Mouse (Mus musculus) layer of hippocampus, postnatal 14 days (tissue): Measurements from ENCODE around the gene Rnf38. TPM values are rescaled to one million over a fixed set of nuclear protein-coding genes. Genes with fewer than 3 reads are reported as not detected.
A peak's percentile ranks its signal among the peaks of the same experiment; 100 is the strongest.

Source experiments
- DNase-seq, 2 experiments: peaks; one replicate each; pipeline ENCODE4 v3.0.0; 2021 to 2022; ENCODE audit warnings: low spot score in 2 of 2, mixed read lengths in 1 of 2
- total RNA-seq, 2 experiments: library from RNA; stranded (reverse); gene quantifications; 2 replicates each; pipeline ENCODE4 v1.2.3; 2021

Rnf38 gene
- total RNA-seq, 2 experiments from 2014 or later, result 58.5 to 63.4 TPM

GRCm38 (mm10) chr4:44225128-44225527 lies 8.5 kb downstream of the Rnf38 start:
- no peak for DNase-seq

- DNase-seq, result no peak
These were observed 9.4 kb downstream of the Rnf38 start for GRCm38 (mm10) chr4:44224141-44224540.

- no peak for DNase-seq
These were observed 10.1 kb downstream of the Rnf38 start for GRCm38 (mm10) chr4:44223444-44223843.

GRCm38 (mm10) chr4:44216797-44217442 lies 16.7 kb downstream of the Rnf38 start:
- DNase-seq, result no peak

GRCm38 (mm10) chr4:44199968-44200367 lies 33.6 kb downstream of the Rnf38 start:
- peak in 1 of 2 experiments; percentile 33 for DNase-seq

- no peak for DNase-seq
These were observed 46.2 kb downstream of the Rnf38 start for GRCm38 (mm10) chr4:44187431-44187830.

GRCm38 (mm10) chr4:44183862-44184261 lies 49.7 kb downstream of the Rnf38 start:
- no peak for DNase-seq

GRCm38 (mm10) chr4:44179748-44180147 lies 53.8 kb downstream of the Rnf38 start:
- peak in 1 of 2 experiments; percentile 42 for DNase-seq

GRCm38 (mm10) chr4:44173177-44173576 lies 60.4 kb downstream of the Rnf38 start:
- DNase-seq, result peak; percentile 36 to 78

- DNase-seq, result no peak
These were observed 60.9 kb downstream of the Rnf38 start for GRCm38 (mm10) chr4:44172676-44173075.

GRCm38 (mm10) chr4:44169884-44170283 lies 63.7 kb downstream of the Rnf38 start:
- DNase-seq, result no peak

GRCm38 (mm10) chr4:44168816-44169215 lies 64.8 kb downstream of the Rnf38 start:
- no peak for DNase-seq

- peak; percentile 85 to 93 for DNase-seq
These were observed 65.3 kb downstream of the Rnf38 start for GRCm38 (mm10) chr4:44168231-44168647.

GRCm38 (mm10) chr4:44167397-44168121 lies 66.0 kb downstream of the Rnf38 start:
- peak; percentile 78 to 85 for DNase-seq

GRCm38 (mm10) chr4:44166702-44167396 lies 66.7 kb downstream of the Rnf38 start:
- no peak for DNase-seq

GRCm38 (mm10) chr4:44164621-44165020 lies 69.0 kb downstream of the Rnf38 start:
- no peak for DNase-seq

- no peak for DNase-seq
These were observed 70.6 kb downstream of the Rnf38 start for GRCm38 (mm10) chr4:44163034-44163433.

GRCm38 (mm10) chr4:44160990-44161689 lies 72.4 kb downstream of the Rnf38 start:
- DNase-seq, result no peak

GRCm38 (mm10) chr4:44159839-44160238 lies 73.8 kb downstream of the Rnf38 start:
- no peak for DNase-seq

GRCm38 (mm10) chr4:44156481-44156880 lies 77.1 kb downstream of the Rnf38 start:
- DNase-seq, result no peak

GRCm38 (mm10) chr4:44154884-44155283 lies 78.7 kb downstream of the Rnf38 start:
- no peak for DNase-seq
